Mouse (Mus musculus): ENCODE data around the gene Rab25.

DNA sequence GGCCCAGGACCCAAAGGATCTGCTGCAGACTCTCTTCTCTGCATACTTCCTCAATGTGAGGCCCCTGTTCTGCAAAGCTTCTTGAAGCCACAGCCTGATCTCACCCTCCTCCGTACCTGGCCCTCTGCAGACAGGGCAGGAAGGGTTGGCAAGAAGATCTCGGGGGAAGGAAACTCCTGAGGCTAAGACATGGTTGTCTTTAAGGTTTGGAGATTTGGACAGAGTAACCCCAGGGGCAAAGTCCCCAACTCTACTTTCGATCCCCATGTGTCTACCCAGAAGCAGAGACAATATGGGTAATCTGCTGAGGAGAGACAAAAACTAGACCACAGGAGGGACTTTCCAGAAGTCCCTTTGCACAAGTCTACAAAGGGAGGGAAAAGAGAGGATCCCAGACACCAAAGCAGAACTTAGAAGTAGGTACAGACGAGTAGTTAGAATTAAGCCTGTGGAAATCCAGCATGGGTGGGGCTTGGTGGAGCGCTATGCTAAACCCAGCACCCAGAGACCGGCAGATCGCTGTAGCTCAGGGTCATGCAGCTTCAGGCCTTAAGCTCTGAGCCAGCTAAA is 34.5 kb downstream of the Rab25 start:
- TF ChIP-seq POLR2A (IDR thresholded peaks at IDR 0.05; ENCODE audit: insufficient read depth, low read depth, low read length) (no peak), CTCF (IDR thresholded peaks at IDR 0.05) (no peak)

Measured in heart, adult 2 months (tissue).